Mouse (Mus musculus): ENCODE measurements around the gene Plekha5. TPM values are rescaled to one million over a fixed set of nuclear protein-coding genes. Genes with fewer than 3 reads are reported as not detected.
A peak's percentile ranks its signal among the peaks of the same experiment; 100 is the strongest.

The Plekha5 gene
- polyA plus RNA-seq, 1 experiment from 2014 or later: 51.4 TPM

DNA sequence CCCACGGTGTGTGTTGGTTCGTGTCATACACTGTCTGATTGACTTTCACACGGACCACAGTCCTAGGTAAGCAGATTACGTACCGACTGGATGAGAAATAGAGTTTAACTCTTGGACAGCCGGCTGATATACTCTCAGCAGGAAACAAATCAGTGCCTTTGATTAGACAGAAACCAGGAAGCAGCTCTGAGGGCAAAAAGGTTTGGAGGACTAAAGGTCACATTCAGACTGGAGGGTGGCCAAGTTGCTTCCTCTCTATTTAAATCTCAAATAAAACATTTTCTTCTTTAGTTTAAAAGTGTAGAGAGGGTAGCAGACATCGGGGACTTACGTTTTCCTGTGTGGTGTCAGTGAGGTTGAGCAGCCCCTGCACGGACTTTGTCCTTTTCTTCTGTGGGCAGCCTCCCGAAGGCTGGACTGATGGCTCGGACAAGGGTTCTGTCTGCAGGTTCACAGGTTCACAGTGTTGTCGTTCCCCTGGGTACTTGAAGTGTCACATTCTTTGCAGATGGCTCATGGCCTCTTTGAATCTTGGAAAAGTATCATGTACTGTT, 122.9 kb downstream of the Plekha5 start:
- Histone ChIP-seq H3K36me3 (replicated peaks) (peaks cover 46% of the 10 kb centered on the region), H3K4me2 (no peak overlapping the region), H3K4me1 (peaks cover 6% of the 10 kb centered on the region; the same call in 1 of the 2 replicates), H3K9ac (no peak overlapping the region), H3K4me3 (replicated peaks) (no peak overlapping the region), H3K9me3 (no peaks in the 10 kb centered on the region), H3K27me3 (no peaks in the 10 kb centered on the region), H3K27ac (peak overlapping the region; percentile 31; the same call in 1 of the 2 replicates)
- ATAC-seq (ENCODE audit: low FRiP score): no peak
- WGBS: 67% methylated on average over 12 of the region's 12 CpGs

DNA sequence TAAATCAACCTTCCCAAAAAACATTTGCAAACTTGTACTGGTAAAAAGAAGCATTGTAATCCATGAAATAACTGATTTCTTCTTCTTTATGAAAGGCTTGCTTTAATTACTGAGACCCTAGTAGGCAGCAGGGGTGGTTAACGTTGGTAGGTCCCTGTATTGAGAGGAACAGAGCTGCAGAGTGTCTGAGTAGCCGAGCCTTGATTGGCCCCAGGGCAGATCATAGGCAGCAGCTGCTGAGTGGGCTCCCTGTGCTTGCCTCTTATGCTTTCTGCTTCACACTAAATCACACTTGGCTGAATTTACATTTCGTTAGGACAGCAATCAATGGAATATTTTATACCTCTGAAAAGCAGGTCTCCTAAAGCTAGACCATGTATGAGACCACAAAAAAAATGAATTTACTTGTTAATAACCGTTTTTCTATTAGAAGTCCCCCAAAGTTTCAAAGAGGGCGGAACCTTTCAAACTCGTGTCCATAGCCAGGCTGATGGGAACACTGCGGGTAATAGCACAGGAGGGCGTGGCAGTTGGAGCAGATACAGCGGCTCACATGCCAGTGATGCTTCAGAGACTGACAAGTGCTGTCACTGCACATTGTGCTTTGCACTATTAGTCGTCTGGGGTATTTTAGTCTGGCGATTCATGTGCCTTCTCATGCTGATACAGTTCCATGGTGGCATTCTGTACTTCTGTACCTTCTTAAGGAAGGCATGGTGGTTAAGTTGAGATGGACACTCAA, 123.5 kb downstream of the Plekha5 start:
- Histone ChIP-seq H3K4me2 (no peak overlapping the region), H3K4me3 (replicated peaks) (no peak overlapping the region), H3K9me3 (no peaks in the 10 kb centered on the region), H3K27ac (no peak overlapping the region), H3K27me3 (no peaks in the 10 kb centered on the region), H3K36me3 (replicated peaks) (peaks cover 51% of the 10 kb centered on the region), H3K4me1 (peaks cover 6% of the 10 kb centered on the region; the same call in 1 of the 2 replicates), H3K9ac (no peak overlapping the region)
- WGBS: 73% methylated on average over 11 of the region's 11 CpGs
- ATAC-seq (ENCODE audit: low FRiP score): peak; percentile 49; the same call in 1 of the 2 replicates

DNA sequence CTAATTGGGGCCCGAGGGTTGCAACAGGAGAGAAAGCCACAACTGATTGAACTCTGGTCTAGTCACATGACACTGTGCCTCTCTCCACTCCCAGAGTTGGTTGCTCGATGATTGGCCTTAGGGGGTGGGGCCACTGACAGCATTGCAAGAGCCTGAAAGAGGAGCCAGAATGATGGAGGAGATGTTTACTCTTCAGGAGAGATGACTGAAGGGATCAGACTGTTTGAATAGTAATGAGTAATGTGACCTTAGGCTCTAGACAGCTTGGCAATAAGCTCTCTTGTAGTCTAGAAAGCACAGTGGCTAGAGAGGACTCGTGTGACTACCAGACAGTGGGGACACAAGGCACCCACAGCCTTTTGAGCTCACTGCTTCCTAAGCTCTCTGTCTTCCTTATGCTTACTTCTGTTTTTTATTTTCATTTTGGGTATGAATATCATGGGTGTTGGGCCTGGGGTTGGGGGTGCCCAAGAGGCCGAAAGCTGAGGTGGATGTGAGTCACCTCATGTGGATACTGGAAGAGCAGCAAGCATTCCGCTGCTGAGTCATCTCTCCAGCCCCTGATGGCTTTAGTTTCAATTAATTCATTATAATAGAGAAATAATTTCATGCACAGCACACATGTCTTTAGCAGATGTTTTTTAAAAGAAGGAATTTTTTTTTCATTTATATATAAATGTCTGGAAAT, 124.4 kb downstream of the Plekha5 start:
- no peaks in the 10 kb centered on the region for H3K9me3 ChIP-seq
- H3K4me1 ChIP-seq: peaks cover 6% of the 10 kb centered on the region; the same call in 1 of the 2 replicates
- no peak; the same call in 1 of the 2 replicates for ATAC-seq (ENCODE audit: low FRiP score)
- 66% methylated on average over 5 of the region's 5 CpGs for WGBS
- no peak overlapping the region for H3K9ac ChIP-seq
- no peak overlapping the region for H3K27ac ChIP-seq
- H3K4me2 ChIP-seq: no peak overlapping the region
- H3K27me3 ChIP-seq: no peaks in the 10 kb centered on the region
- H3K36me3 ChIP-seq (replicated peaks): peaks cover 58% of the 10 kb centered on the region
- no peak overlapping the region for H3K4me3 ChIP-seq (replicated peaks)

GRCm38 (mm10) chr6:140550741-140551140, 126.9 kb downstream of the Plekha5 start:
- Histone ChIP-seq H3K4me1 (peaks cover 6% of the 10 kb centered on the region; the same call in 1 of the 2 replicates), H3K4me3 (replicated peaks) (no peak overlapping the region), H3K27ac (no peak overlapping the region), H3K4me2 (no peak overlapping the region), H3K9ac (no peak overlapping the region), H3K9me3 (no peaks in the 10 kb centered on the region), H3K27me3 (no peaks in the 10 kb centered on the region), H3K36me3 (replicated peaks) (peaks cover 43% of the 10 kb centered on the region)
- WGBS: 90% methylated on average over 13 of the region's 13 CpGs
- ATAC-seq (ENCODE audit: low FRiP score): no peak

GRCm38 (mm10) chr6:140554261-140554660, 130.4 kb downstream of the Plekha5 start:
- Histone ChIP-seq H3K9ac (no peak overlapping the region), H3K27me3 (no peaks in the 10 kb centered on the region), H3K4me3 (replicated peaks) (no peak overlapping the region), H3K9me3 (no peaks in the 10 kb centered on the region), H3K4me1 (no peaks in the 10 kb centered on the region), H3K36me3 (replicated peaks) (peaks cover 38% of the 10 kb centered on the region), H3K27ac (no peak overlapping the region), H3K4me2 (no peak overlapping the region)
- 65% methylated on average over 4 of the region's 4 CpGs for WGBS
- no peak for ATAC-seq (ENCODE audit: low FRiP score)

DNA sequence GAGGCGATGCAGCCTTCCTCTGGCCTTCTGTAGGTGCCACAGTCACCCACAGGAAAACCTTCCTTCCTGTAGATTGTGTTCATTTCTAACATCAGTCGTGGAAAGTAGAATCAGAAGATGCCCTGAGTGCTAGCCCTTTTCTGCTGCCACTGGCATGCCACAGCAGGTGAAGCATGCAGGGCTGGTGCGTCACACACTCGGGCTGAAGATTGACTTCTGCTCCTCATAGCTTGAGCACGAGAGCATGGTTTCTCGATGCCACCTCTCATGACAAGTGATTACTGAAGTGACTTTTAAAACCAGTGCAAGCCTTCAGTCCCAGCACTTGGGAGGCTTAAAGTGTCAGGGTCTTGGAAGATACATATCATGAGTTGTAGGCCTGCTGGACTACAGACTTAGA, 135.6 kb downstream of the Plekha5 start:
- Histone ChIP-seq H3K9ac (no peak overlapping the region), H3K9me3 (no peaks in the 10 kb centered on the region), H3K4me3 (replicated peaks) (no peak overlapping the region), H3K36me3 (replicated peaks) (peaks cover 11% of the 10 kb centered on the region; the same call in 1 of the 2 replicates), H3K4me2 (no peak overlapping the region), H3K4me1 (no peaks in the 10 kb centered on the region), H3K27ac (no peak overlapping the region), H3K27me3 (no peaks in the 10 kb centered on the region)
- WGBS: 90% methylated on average over 6 of the region's 6 CpGs
- ATAC-seq (ENCODE audit: low FRiP score): no peak

GRCm38 (mm10) chr6:140561151-140561916, 137.5 kb downstream of the Plekha5 start:
- Histone ChIP-seq H3K27me3 (no peaks in the 10 kb centered on the region), H3K9me3 (no peaks in the 10 kb centered on the region), H3K4me1 (no peaks in the 10 kb centered on the region), H3K36me3 (replicated peaks) (peaks cover 7% of the 10 kb centered on the region; the same call in 1 of the 2 replicates), H3K4me2 (no peak overlapping the region), H3K9ac (no peak overlapping the region), H3K27ac (no peak overlapping the region), H3K4me3 (replicated peaks) (no peak overlapping the region)
- 92% methylated on average over 9 of the region's 9 CpGs for WGBS
- ATAC-seq (ENCODE audit: low FRiP score): no peak

DNA sequence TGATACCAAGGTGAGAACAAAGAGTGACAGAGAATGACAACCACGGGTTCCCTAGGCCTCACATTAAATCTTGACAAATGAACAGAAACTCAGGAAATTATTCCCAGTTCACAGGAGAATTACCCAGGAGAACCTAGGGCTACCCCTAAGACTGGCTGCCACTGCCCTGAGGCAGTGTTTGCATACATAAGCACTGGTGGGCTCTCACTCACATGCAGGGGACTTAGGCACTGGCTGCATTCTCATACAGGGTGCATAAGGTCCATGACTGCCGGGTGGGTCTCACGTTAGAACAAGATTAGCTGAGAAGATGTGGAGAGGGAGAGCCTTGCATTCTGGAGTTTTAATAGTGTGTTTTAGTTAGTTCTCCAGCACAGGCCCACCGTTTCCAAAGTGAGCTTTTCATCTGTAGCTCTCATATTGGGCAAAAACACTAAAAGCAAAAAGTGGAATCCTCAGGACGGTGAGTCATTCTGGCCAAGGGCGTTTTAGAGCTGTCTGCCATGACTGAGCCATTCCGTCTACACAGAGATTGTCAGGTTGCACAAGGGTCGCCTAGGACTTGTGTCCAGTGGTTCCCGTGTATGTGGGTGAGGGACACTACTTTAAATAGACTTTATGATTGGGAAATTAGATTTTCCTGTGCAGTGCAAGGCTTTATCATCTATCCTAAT, 138.2 kb downstream of the Plekha5 start:
- H3K9ac ChIP-seq: no peak overlapping the region
- no peaks in the 10 kb centered on the region for H3K27me3 ChIP-seq
- H3K4me3 ChIP-seq (replicated peaks): no peak overlapping the region
- H3K4me2 ChIP-seq: no peak overlapping the region
- peaks cover 7% of the 10 kb centered on the region; the same call in 1 of the 2 replicates for H3K36me3 ChIP-seq (replicated peaks)
- 90% methylated on average over 9 of the region's 9 CpGs for WGBS
- no peak overlapping the region for H3K27ac ChIP-seq
- no peaks in the 10 kb centered on the region for H3K9me3 ChIP-seq
- no peak for ATAC-seq (ENCODE audit: low FRiP score)
- H3K4me1 ChIP-seq: no peaks in the 10 kb centered on the region

GRCm38 (mm10) chr6:140567199-140567598, 143.3 kb downstream of the Plekha5 start:
- no peaks in the 10 kb centered on the region for H3K4me1 ChIP-seq
- ATAC-seq (ENCODE audit: low FRiP score): no peak
- 99% methylated on average over 2 of the region's 2 CpGs for WGBS
- H3K4me3 ChIP-seq (replicated peaks): no peak overlapping the region
- H3K27me3 ChIP-seq: no peaks in the 10 kb centered on the region
- no peak overlapping the region for H3K4me2 ChIP-seq
- no peak overlapping the region for H3K9ac ChIP-seq
- no peak overlapping the region for H3K27ac ChIP-seq
- H3K9me3 ChIP-seq: no peaks in the 10 kb centered on the region
- H3K36me3 ChIP-seq (replicated peaks): peaks cover 23% of the 10 kb centered on the region

GRCm38 (mm10) chr6:140567897-140568296, 144.0 kb downstream of the Plekha5 start:
- 82% methylated on average over 2 of the region's 2 CpGs for WGBS
- no peak overlapping the region for H3K27ac ChIP-seq
- peaks cover 30% of the 10 kb centered on the region for H3K36me3 ChIP-seq (replicated peaks)
- no peak overlapping the region for H3K4me2 ChIP-seq
- H3K9ac ChIP-seq: no peak overlapping the region
- no peaks in the 10 kb centered on the region for H3K27me3 ChIP-seq
- H3K4me3 ChIP-seq (replicated peaks): no peak overlapping the region
- H3K9me3 ChIP-seq: no peaks in the 10 kb centered on the region
- H3K4me1 ChIP-seq: no peaks in the 10 kb centered on the region
- ATAC-seq (ENCODE audit: low FRiP score): no peak

- ATAC-seq (ENCODE audit: low FRiP score): peak; percentile 14; the same call in 1 of the 2 replicates
- Histone ChIP-seq H3K9ac (no peak overlapping the region), H3K27me3 (no peaks in the 10 kb centered on the region), H3K4me3 (replicated peaks) (no peak overlapping the region), H3K36me3 (replicated peaks) (peaks cover 51% of the 10 kb centered on the region), H3K4me1 (no peaks in the 10 kb centered on the region), H3K4me2 (no peak overlapping the region), H3K27ac (no peak overlapping the region), H3K9me3 (no peaks in the 10 kb centered on the region)
- WGBS: 92% methylated on average over 11 of the region's 11 CpGs
These were observed 146.3 kb downstream of the Plekha5 start for GRCm38 (mm10) chr6:140570152-140570551.

Data from forebrain, embryonic 12.5 days (tissue).